Mouse (Mus musculus): ENCODE measurements at regions not wholly inside any gene's neighbourhood (a gene's known extent, or its start where the extent isn't known, plus 50 kb on each side); places are given as distances from the start of the nearest gene placed in this dataset.
"Not testable (repeated sequence)": the region's sequence is repeated elsewhere in the genome, so short reads cannot be mapped to it uniquely, and the experiment has no call there.

DNA sequence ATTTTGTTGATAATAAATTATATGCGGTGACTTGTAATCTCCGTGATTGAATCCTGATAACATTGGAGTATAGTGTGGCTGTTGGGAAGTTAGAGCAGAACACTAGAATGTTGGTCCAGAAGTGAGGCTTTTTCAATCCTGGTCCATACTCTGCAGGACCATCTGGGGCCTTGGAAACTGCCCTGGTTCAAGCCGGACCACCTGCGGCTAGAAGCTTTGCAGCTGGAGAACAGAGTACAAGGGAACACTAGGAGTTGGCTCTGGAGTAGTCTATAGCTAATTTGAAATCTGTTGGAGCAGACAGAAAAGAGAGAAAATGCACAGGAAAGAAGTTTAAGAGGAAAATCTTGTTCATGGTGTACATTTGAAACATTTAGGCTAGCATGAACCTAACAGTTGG, 79.0 kb downstream of the Casp12 start:
- WGBS, result 92% methylated on average over 4 of the region's 4 CpGs
- no peak for DNase-seq (ENCODE audit: low read depth, low spot score)

DNA sequence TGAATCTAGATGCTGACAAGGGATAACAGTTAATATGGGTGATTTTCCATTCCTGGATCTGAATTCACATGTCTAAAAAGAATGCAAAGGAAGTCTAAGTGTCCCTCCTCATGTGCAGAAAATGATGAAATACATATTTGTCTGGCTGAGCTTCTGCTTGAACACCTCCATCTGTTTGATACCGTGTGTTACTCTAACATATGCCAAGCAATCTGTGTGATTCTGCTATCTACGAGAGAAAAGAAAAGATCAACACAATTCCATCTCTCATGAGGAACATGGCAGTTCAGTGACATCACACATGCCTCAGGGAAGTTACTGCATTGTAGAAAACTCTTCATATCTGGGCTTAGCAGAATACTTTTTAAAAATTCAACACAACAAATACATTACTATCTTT, 103.0 kb downstream of the Casp12 start:
- 80% methylated on average over 2 of the region's 2 CpGs for WGBS

GRCm38 (mm10) chr9:5456606-5457005, 111.4 kb downstream of the Casp12 start:
- DNase-seq (ENCODE audit: low read depth, low spot score), result no peak

More for the DNA sequence above, 103.0 kb downstream of the Casp12 start:
- no peak for DNase-seq (ENCODE audit: low read depth, low spot score)

GRCm38 (mm10) chr9:5472012-5472411, 126.8 kb downstream of the Casp12 start:
- 73% methylated on average over 1 of the region's 1 CpGs for WGBS

GRCm38 (mm10) chr9:5474271-5474670, 129.0 kb downstream of the Casp12 start:
- DNase-seq (ENCODE audit: low read depth, low spot score), result no peak

More at GRCm38 (mm10) chr9:5472012-5472411, 126.8 kb downstream of the Casp12 start:
- no peak for DNase-seq (ENCODE audit: low read depth, low spot score)

GRCm38 (mm10) chr9:5485258-5485657, 140.0 kb downstream of the Casp12 start:
- 88% methylated on average over 2 of the region's 2 CpGs for WGBS
- DNase-seq (ENCODE audit: low read depth, low spot score), result no peak

GRCm38 (mm10) chr9:5496837-5497236, 151.6 kb downstream of the Casp12 start:
- no peak for DNase-seq (ENCODE audit: low read depth, low spot score)
- WGBS, result 69% methylated on average over 2 of the region's 2 CpGs

- DNase-seq (ENCODE audit: low read depth, low spot score), result no peak
- 77% methylated on average over 3 of the region's 3 CpGs for WGBS
Measured at GRCm38 (mm10) chr9:5498306-5498705, 153.1 kb downstream of the Casp12 start.

DNA sequence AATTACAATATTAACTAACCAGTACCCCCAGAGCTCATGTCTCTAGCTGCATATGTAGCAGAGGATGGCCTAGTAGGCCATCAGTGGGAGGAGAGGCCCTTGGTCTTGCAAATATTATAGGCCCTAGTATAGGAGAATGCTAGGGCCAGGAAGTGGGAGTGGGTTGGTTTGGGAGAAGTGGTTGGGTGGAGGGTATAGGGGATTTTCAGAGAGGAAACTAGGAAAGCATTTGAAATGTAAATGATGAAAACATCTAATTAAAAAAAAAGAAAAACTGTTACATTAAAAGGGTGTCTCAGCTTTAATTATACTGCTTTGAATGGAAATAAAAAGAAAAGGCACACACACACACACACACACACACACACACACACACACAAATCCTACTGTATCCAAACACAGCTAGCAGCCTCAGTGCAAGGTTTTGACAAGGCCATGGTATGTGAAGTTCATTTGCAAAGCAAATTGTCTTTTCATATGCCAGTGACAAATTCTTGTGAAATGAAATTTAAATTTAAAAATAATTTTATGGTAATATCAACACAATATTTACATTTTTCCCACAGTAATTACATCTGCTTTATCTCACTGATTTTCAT, 180.6 kb downstream of the Casp12 start:
- no peak for DNase-seq (ENCODE audit: low read depth, low spot score)

- WGBS, result 85% methylated on average over 1 of the region's 1 CpGs
- no peak for DNase-seq (ENCODE audit: low read depth, low spot score)
Measured at GRCm38 (mm10) chr9:5542604-5543003, 197.4 kb downstream of the Casp12 start.

DNA sequence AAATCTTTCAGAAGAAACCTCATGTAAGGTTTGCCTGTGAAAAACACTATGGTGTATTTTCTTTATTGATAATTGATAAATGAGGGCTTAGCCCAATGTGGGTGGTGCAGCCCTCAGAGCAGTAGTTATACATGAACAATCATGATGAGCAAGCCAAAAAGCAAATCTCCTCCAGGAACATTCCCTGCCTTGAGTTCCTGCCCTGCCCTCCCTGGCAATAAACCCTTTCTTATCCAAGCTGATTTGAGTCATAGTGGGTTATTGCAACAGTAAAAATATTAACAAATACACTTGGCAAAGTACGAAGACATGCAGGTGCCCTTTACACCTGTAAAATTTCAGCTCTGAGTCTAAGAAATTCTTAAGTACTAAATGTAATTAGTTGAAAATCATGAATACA, 229.8 kb downstream of the Casp12 start:
- peak; percentile 3 for DNase-seq (ENCODE audit: low read depth, low spot score)
- 26% methylated on average over 1 of the region's 1 CpGs for WGBS

GRCm38 (mm10) chr9:5578168-5578567, 232.9 kb downstream of the Casp12 start:
- WGBS, result 85% methylated on average over 11 of the region's 11 CpGs
- DNase-seq (ENCODE audit: low read depth, low spot score), result not testable (repeated sequence)

DNA sequence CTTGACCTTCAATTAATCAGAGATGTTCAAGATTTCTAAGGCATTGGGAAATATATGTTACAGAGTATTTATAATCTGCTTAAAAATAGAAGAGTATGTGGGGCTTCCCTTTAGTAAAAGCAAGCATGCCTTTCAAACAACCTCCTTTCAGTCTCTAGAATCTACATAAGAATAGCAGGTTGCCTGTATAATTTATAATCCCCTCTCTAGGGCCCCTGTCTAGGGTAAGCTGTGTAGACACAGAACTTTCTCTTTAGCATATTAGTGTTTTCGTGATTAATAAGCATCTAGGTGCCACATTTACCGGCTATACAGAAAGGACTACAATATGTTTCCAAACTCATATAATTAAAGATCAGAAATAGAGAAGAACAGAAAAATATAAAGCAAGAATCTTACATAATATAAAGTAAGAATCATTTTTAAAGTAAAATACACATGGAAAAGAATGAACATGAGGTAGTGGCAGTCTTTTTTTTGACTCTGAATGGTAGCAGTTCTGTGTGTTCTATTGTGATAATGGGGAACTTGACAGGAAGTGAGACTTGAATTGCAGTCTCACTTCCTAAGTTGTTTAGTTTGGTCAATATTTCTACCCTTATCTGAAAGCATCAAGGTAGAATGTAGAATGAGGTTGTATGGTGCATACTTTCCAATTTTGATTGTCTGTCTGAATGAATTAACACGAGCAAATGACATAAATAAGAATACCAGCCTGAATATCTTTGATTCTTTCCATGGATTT, 250.8 kb downstream of the Casp12 start:
- DNase-seq (ENCODE audit: low read depth, low spot score), result no peak
- 90% methylated on average over 3 of the region's 3 CpGs for WGBS

GRCm38 (mm10) chr9:5604019-5604418, 258.8 kb downstream of the Casp12 start:
- WGBS, result 50% methylated on average over 1 of the region's 1 CpGs

GRCm38 (mm10) chr9:5605015-5605414, 259.8 kb downstream of the Casp12 start:
- DNase-seq (ENCODE audit: low read depth, low spot score), result no peak

More at GRCm38 (mm10) chr9:5604019-5604418, 258.8 kb downstream of the Casp12 start:
- no peak for DNase-seq (ENCODE audit: low read depth, low spot score)

DNA sequence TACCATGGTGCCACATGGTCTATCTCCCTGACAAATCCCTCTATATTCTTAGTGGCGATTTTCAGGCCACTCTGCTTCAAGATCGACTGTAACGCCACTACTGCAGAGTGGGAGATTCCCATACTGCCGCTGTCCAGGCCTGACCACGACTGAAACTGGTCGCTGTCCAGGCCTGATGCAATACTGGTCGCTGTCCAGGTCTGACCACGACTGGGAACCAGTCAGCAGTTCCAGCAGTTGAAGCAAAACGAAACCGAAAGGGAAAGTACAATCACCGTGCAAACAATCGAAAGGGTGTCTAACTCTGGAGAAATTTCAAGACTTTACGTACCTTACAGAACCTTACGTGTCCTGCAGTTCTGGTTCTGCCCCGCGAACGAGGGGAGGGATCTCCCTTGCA, 271.5 kb downstream of the Casp12 start:
- no peak for DNase-seq (ENCODE audit: low read depth, low spot score)
- 95% methylated on average over 17 of the region's 17 CpGs for WGBS

DNA sequence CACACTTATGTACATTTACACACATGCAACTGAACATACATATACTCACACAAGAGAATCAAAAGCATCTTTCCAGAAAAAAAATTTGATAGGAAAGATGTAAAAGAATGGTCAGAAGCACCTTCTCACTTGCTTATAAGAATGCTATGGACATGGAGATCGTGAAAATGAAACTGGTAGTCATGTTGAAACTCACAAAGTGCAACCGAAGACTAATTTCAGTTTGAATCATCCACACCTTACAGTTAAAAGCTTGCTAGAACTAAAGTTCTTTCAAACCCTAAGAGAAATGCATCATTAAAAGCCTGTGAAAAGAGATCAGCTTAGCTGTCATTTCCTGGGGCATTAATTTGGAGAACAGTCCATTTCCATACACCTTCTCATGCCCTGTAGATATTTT, 278.2 kb downstream of the Casp12 start:
- 81% methylated on average over 2 of the region's 2 CpGs for WGBS

GRCm38 (mm10) chr9:5627521-5627920, 282.3 kb downstream of the Casp12 start:
- no peak for DNase-seq (ENCODE audit: low read depth, low spot score)
- WGBS, result 62% methylated on average over 1 of the region's 1 CpGs

More for the DNA sequence above, 278.2 kb downstream of the Casp12 start:
- DNase-seq (ENCODE audit: low read depth, low spot score), result no peak

DNA sequence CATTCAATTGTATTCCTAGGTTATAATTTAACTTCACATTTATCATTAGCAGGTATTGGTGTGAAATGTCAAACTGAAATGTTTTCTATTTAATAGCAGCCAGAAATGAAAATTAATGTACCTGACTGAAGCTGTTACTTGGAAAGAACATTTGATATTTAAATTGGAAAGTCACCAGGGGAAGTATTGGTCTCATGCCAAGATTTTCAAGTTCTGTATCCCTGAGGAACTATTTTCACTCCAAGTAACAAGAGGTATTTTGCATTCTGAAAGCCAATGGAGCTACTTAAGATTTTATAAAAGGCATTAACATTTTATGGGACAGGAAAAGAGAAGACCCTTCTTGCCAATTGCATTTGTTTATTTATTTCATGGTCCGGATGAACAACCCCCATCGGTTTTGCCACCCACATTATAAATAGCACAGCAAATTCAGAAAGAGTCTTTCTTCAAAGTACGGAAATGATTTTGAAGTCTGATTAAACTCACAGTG, 289.3 kb downstream of the Casp12 start:
- DNase-seq (ENCODE audit: low read depth, low spot score), result no peak
- 58% methylated on average over 3 of the region's 3 CpGs for WGBS

DNA sequence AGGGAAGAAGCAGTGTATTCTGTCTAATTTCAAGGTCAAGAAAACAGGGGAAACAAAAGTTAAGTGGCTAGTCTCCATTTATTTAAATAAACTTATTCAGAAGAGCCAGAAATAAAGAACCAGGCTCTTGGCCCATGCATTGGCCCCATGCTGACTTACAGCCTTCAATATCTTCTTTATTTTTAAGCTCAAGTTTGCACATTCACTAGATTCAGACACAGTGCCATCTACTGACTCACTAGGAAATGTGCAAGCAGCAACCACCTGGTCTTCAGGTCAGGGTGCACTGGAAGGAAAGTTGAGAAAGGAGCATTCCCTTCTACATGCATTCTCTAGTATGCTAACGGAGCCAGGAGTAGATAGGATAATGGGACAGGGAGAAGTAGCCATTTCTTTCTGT, 289.7 kb downstream of the Casp12 start:
- 22% methylated on average over 1 of the region's 1 CpGs for WGBS
- DNase-seq (ENCODE audit: low read depth, low spot score), result peak; percentile 19

DNA sequence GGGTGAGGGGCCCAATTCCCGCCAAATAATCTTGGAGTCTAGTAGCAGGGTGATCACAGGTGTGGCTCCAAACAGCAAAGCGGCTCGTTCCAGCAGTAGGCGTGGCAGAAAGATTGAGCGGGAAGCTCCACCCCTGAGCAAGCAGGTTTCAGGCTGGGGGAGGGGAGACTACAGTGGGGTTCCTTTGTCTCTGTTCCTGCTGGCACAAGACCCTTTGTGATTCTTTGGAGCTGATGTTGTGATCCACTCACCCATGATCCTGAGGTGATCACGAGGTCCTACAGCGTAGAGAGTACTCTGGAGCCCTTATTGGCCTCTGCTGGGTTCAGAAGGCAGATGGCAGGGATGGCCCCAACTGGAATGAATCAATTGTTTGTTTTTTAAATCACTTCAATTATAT, 318.7 kb downstream of the Casp12 start:
- WGBS, result 75% methylated on average over 7 of the region's 7 CpGs
- DNase-seq (ENCODE audit: low read depth, low spot score), result no peak
